Mouse (Mus musculus): ENCODE measurements around the gene Htr1f.
"Not testable (repeated sequence)": the region's sequence is repeated elsewhere in the genome, so short reads cannot be mapped to it uniquely, and the experiment has no call there.

Gene Htr1f

DNA sequence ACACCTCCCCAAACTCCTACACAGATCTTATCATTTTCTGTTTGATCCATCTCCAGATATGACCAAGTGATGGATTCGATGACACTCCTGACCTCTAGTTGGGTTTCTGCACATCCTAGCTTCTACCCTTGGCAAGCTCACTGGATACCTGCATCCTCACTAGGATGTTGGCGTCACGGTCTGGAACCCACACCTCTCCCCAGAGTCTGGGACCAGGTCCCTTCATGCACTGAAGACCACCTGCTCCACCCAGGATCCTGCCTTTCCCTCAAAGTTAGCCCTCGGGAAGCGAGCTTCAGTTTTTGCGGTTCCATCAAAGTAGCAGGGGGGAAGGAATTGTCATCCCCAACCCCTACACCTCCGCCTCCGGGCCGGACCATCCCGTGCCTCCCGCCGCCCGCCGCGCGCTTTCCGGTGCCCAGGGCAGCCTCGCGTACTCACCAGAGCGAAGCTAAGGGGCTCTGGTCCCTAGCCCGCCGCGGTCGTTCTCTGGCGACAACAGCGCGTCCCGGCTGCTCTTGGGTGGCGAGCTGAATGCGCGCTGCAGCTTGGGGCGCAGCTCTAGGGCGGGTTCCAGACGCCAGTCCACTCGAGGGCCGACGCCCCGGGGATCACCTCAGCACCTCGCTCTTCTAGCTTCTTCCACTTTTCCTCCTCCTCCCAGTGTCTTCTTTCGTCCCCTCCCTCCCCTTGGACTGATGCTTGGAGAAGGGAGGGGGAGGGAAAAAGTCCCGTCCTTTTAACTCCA lies at the start of gene Htr1f:
Gene Htr1f (minus strand): TSS at position 671 of the 748 bp plus-strand sequence.
- DNase-seq (ENCODE audit: low spot score in 2 of 2) = no peak

DNA sequence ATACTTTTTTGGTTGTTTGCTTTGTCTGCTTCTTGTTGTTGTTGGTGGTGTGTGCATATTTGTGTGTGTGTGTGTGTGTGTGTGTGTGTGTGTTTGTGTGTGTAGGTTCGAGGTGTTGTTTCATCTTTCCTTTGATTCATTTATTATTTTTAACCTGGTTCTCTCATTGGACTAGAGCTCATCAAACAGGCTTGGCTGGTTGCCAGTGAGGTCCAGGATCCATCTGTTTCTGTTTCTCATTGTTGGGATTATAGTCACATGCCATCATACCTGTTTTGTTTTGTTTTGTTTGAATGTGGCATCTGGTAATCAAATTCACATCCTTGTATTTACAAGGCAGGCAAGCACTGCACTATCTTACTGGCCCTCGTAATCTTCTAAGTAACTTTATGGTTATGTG lies 34.1 kb upstream of the Htr1f start:
- DNase-seq (ENCODE audit: low spot score in 2 of 2) = peak in 1 of 2 experiments; percentile 2

DNA sequence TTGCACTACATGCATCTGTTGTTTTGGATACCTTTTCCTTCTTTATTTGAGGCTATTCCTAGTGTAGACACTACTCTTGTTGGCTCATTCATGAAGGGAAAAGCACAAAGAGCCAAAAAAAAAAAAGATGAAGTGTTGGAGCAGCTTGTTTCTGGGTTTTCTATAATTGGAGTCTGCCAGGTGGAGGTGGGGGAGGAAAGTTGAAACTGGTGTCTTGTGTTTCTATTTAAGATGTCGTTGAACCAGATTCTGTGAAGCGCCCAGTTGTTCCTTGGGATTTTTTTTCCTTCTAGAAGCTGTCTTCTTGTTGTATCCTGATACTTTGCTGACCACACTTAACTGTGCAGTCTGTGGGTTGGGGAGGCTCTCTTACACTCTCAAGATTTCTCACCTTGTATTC lies 23.7 kb upstream of the Htr1f start:
- DNase-seq (ENCODE audit: low spot score in 2 of 2) = no peak

DNA sequence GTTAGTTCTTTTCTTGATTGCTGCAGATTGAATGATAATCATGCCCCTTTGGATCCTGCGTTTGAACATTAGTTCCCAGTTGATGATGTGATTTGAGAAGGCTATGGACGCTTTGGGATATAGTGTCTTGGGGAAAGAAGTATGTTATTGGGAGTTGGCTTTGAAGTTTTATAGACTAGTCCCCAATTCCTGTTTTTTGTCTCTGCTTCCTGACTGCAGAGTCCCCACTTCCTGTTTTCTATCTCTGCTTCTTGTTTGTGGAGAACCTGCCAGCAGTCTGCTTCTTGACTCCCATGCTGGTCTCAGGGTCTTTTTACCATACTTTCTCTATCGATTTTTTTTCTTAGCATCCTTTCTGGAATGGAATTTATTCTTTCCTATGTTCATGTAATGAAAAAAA lies 22.2 kb upstream of the Htr1f start:
- DNase-seq (ENCODE audit: low spot score in 2 of 2) = no peak

GRCm38 (mm10) chr16:65112221-65112620 lies 6.6 kb upstream of the Htr1f start:
- DNase-seq (ENCODE audit: low spot score in 2 of 2) = no peak

- DNase-seq (ENCODE audit: low spot score in 2 of 2) = no peak
Measured at GRCm38 (mm10) chr16:65093552-65093951, 12.1 kb downstream of the Htr1f start.

DNA sequence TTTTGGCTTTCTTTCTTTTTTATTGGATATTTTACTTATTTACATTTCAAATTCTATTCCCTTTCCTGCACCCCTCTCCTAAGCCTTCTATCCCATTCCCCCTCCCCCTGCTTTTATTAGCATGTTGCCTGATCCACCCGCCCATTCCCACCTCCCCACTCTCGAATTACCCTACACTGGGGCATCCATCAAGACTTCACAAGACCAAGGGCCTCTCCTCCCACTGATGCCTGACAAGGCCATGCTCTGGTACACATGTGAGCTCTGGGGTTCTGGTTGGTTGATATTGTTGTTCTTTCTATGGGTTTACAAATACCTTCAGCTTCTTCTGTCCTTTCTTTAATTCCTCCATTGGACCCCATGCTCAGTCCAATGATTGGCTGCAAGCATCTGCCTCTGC lies 22.2 kb downstream of the Htr1f start:
- no peak for DNase-seq (ENCODE audit: low spot score in 2 of 2)

GRCm38 (mm10) chr16:65069867-65070266 lies 35.8 kb downstream of the Htr1f start:
- no peak for DNase-seq (ENCODE audit: low spot score in 2 of 2)

GRCm38 (mm10) chr16:65066264-65066663 lies 39.4 kb downstream of the Htr1f start:
- DNase-seq (ENCODE audit: low spot score in 2 of 2) = no peak

DNA sequence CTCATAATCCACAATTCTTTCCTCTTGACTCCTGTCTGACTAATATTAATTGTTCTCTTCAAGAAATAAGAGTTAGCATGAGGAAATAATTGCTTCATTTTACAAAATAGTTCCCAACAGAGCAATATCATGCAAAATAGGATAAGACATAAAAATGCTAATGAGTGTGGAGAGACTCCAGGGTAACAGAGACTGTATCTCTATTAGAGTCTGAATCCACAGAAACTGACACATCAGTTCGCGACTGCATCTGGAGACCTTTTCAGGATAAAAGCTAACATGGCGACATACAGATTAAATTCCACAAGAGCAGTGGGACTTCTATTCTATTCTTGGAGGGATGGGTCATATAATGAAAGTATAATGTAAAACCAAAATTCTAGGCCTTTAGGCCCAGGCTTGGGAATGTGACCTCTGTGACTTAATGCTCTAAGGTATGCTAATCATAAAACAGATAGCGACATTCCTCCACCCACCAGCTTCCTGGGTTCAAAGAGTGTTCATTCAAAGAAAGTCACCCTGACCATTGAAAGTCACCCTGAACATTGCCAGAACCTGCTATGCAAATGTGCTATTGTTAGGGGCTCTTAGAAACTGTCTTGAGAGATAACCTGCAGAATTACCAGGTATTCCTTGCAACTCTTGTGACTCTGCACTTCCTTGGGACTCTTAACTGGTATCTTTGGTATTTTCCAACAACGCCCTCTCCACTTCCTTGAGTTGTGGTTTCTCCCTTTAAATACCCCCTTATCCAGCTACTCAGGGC lies 67.8 kb downstream of the Htr1f start:
- DNase-seq (ENCODE audit: low spot score in 2 of 2) = not testable (repeated sequence)

DNA sequence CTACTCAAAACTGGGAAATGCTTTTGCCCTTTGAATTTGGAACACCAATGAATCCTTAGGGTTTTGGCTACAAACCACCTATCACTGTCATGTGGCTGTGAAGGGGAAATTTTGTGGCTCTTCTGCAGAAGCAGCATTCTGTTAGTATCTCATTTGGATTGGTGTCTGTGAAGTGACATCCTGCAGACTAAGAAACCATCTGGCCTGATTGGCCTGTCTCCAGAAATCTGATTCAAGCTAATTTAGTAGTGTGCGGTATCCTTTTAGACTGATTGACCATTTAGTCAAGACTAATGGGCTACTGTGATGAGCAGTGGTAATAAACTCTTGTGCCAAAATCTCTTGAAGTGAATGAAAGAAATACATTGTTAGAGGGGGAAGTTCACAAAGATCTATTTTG lies 76.0 kb downstream of the Htr1f start:
- no peak for DNase-seq (ENCODE audit: low spot score in 2 of 2)

GRCm38 (mm10) chr16:65022364-65022763 lies 83.3 kb downstream of the Htr1f start:
- no peak for DNase-seq (ENCODE audit: low spot score in 2 of 2)

GRCm38 (mm10) chr16:65018710-65019109 lies 86.9 kb downstream of the Htr1f start:
- no peak for DNase-seq (ENCODE audit: low spot score in 2 of 2)

- DNase-seq (ENCODE audit: low spot score in 2 of 2) = no peak
Measured at GRCm38 (mm10) chr16:65018134-65018533, 87.5 kb downstream of the Htr1f start.

- DNase-seq (ENCODE audit: low spot score in 2 of 2) = no peak
Measured at GRCm38 (mm10) chr16:65017566-65017965, 88.1 kb downstream of the Htr1f start.

GRCm38 (mm10) chr16:65015241-65015640 lies 90.4 kb downstream of the Htr1f start:
- DNase-seq (ENCODE audit: low spot score in 2 of 2) = no peak

- no peak for DNase-seq (ENCODE audit: low spot score in 2 of 2)
Measured at GRCm38 (mm10) chr16:65001993-65002821, 103.4 kb downstream of the Htr1f start.

DNA sequence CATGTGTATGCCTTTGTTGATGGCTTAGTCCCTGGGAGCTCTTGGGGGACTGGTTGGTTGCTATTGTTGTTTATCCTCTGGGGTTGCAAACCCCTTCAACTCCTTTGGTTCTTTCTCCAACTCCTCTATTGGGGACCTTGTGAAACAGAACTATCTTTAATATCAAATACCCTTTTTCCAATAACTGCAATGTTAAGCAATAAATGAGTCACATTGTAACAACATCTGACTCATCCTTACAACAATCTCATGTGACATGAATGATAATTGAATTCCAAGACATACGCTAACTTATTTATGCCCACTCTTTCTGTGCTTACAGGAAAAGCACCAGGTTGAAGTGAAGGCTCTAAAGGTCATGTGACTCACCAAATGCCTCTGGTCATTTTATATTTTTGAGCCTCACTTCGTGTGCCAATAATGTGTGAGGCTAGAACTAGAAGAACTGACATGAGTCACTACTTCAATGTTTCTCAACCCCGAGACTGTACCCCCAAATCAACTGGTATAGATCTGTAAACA lies 116.3 kb downstream of the Htr1f start:
- DNase-seq (ENCODE audit: low spot score in 2 of 2) = no peak

DNA sequence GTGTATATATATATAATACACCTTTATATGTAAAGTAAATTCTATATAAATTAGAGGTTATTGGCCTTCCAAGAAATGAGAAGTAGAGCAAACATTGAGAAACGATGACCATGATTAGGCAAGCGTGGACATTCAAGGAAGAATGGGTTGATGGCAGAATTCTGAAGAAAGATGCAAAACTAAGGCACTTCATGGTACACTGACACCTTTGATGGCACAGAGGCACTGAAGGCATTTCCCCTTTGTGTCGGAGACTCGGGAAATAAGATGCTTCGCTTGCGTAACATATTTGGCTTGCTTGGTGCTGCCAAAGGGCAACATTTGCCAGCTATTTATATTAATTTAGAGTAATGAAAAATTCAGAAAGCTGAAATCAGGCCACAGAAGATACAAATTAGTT lies 118.1 kb downstream of the Htr1f start:
- no peak for DNase-seq (ENCODE audit: low spot score in 2 of 2)

GRCm38 (mm10) chr16:64987049-64987448 lies 118.6 kb downstream of the Htr1f start:
- no peak for DNase-seq (ENCODE audit: low spot score in 2 of 2)

GRCm38 (mm10) chr16:64974636-64975035 lies 131.0 kb downstream of the Htr1f start:
- no peak for DNase-seq (ENCODE audit: low spot score in 2 of 2)
